19 mouse cellular contexts compared by ENCODE assay signal in genomic region chr13:104605111-104605510, GRCm38 (mm10).
A peak's percentile ranks its signal among the peaks of the same experiment; 100 is the strongest.
DNase-seq lines count a peak whose midpoint lies in the region; ATAC-seq lines count a peak whose summit lies in the region.
"Had no signal": no experiment of that assay in that cellular context is flagged by ENCODE, and none has a peak within 500 bp of the region (broad histone marks: within the 10 kb centered on the region; RNA-seq: fewer than 3 reads in every experiment).

No protein-coding gene starts in this region.

- ATAC-seq in megakaryocyte, adult 5-6 weeks (ENCODE audit: poor library complexity, severe bottlenecking), result peak; percentile 47
- ATAC-seq: CD4-positive, CD25-positive, alpha-beta regulatory T cell, adult 4 months; forebrain, embryonic 13.5 days; forebrain, embryonic 16.5 days; hindbrain, embryonic 16.5 days had no signal

- peak; percentile 13 for DNase-seq in adrenal gland, postnatal 14 days
- no peak for DNase-seq in adrenal gland, adult 8-10 months
- DNase-seq in lung, postnatal 36 days, result peak; percentile 53
- DNase-seq in lung, postnatal 14 days, result no peak
- DNase-seq in layer of hippocampus, postnatal 36 days, result no peak
- DNase-seq in retina, embryonic 14.5 days (ENCODE audit: low spot score), result no peak
- DNase-seq: adrenal gland, postnatal 36 days; cerebellum, adult 18-20 months; cerebellum, adult 9-10 months; cerebellum, postnatal 14 days; gastrocnemius, postnatal 10 days; heart, adult 18-20 months; heart, postnatal 10 days; heart, postnatal 36 days had no signal

Comparison
In these comparisons a context has a peak if more than half of its experiments do, and no peak if none do; other contexts are left out.
1. DNase-seq: peak in adrenal gland, postnatal 14 days (single experiment) and lung, postnatal 36 days (single experiment); none in adrenal gland, adult 8-10 months (single experiment), lung, postnatal 14 days (single experiment), layer of hippocampus, postnatal 36 days (0 of 2) and retina, embryonic 14.5 days (single experiment).